Mouse (Mus musculus) myocyte (in vitro differentiated cells): ENCODE data around the gene Tbc1d5. TPM values are rescaled to one million over a fixed set of nuclear protein-coding genes. Genes with fewer than 3 reads are reported as not detected.

Source experiments
- H3K27me3 ChIP-seq: one replicate; pipeline ENCODE4 v1.6.1; 2011; ENCODE audit not compliant: control insufficient read depth, insufficient read depth, insufficient read length
- H3K36me3 ChIP-seq: one replicate; pipeline ENCODE4 v1.6.1; 2011; ENCODE audit not compliant: control insufficient read depth, insufficient read depth
- H3K4me2 ChIP-seq: one replicate; pipeline ENCODE4 v1.6.1; 2011; ENCODE audit warnings: low read depth, control low read depth
- H3K4me3 ChIP-seq: one replicate; pipeline ENCODE4 v1.5.1; 2011; ENCODE audit warnings: mild to moderate bottlenecking, control low read depth, moderate library complexity
- H3K79me2 ChIP-seq: one replicate; pipeline ENCODE4 v1.6.1; 2011; ENCODE audit not compliant: control insufficient read depth, insufficient read depth
- H3ac ChIP-seq: one replicate; pipeline ENCODE4 v1.6.1; 2011; ENCODE audit not compliant: control insufficient read depth, insufficient read length
- CEBPB ChIP-seq: IDR thresholded peaks from 2 replicates; pipeline ENCODE4 v1.6.1; 2011; ENCODE audit warnings: mild to moderate bottlenecking, moderate library complexity; ENCODE audit not compliant: poor library complexity, insufficient read depth, severe bottlenecking
- E2F4 ChIP-seq: IDR thresholded peaks from one replicate; pipeline ENCODE4 v1.6.1; 2011; ENCODE audit warnings: mild to moderate bottlenecking, control low read depth, moderate library complexity; ENCODE audit not compliant: insufficient read depth
- MAX ChIP-seq: IDR thresholded peaks from one replicate; pipeline ENCODE4 v1.6.1; 2011; ENCODE audit warnings: low read depth, mild to moderate bottlenecking, control low read depth
- MYOD1 ChIP-seq, 3 experiments: IDR thresholded peaks; one replicate each; pipeline ENCODE4 v1.6.1; 2011; ENCODE audit warnings: control low read depth in 2 of 3, low read depth in 2 of 3, mild to moderate bottlenecking in 2 of 3, moderate library complexity in 1 of 3; ENCODE audit not compliant: insufficient read length in 2 of 3, control insufficient read depth in 1 of 3
- MYOG ChIP-seq, 3 experiments: IDR thresholded peaks; one replicate each; pipeline ENCODE4 v1.6.1; 2011; ENCODE audit warnings: control low read depth in 2 of 3, low read depth in 2 of 3, mild to moderate bottlenecking in 2 of 3; ENCODE audit not compliant: insufficient read length in 2 of 3, control insufficient read depth in 1 of 3, insufficient read depth in 1 of 3
- POLR2A ChIP-seq: IDR thresholded peaks from one replicate; pipeline ENCODE4 v1.6.1; 2011; ENCODE audit warnings: low read depth, mild to moderate bottlenecking, control low read depth, moderate library complexity; ENCODE audit not compliant: insufficient read length
- POLR2AphosphoS2 ChIP-seq: IDR thresholded peaks from one replicate; pipeline ENCODE4 v1.6.1; 2011; ENCODE audit warnings: low read depth, control low read depth; ENCODE audit not compliant: insufficient read length
- REST ChIP-seq: IDR thresholded peaks from one replicate; pipeline ENCODE4 v1.6.1; 2011; ENCODE audit warnings: mild to moderate bottlenecking, control low read depth, moderate library complexity; ENCODE audit not compliant: insufficient read depth, insufficient read length
- SRF ChIP-seq: IDR thresholded peaks from one replicate; pipeline ENCODE4 v1.6.1; 2011; ENCODE audit warnings: low read depth; ENCODE audit not compliant: control insufficient read depth, insufficient read length
- TCF12 ChIP-seq: IDR thresholded peaks from one replicate; pipeline ENCODE4 v1.6.1; 2011; ENCODE audit warnings: mild to moderate bottlenecking, control low read depth; ENCODE audit not compliant: poor library complexity, insufficient read depth, severe bottlenecking
- TCF3 ChIP-seq: IDR thresholded peaks from one replicate; pipeline ENCODE4 v1.6.1; 2011; ENCODE audit warnings: low read depth, control low read depth; ENCODE audit not compliant: insufficient read length
- USF1 ChIP-seq: IDR thresholded peaks from one replicate; pipeline ENCODE4 v1.6.1; 2011; ENCODE audit warnings: low read depth, mild to moderate bottlenecking, control low read depth, moderate library complexity
- polyA plus RNA-seq: library from polyadenylated mRNA; unstranded; fragments of >200 nt; fragmentation: generic; extraction: Trizol; gene quantifications from one replicate; pipeline ENCODE4 v1.2.1, GENCODE M21; 2012; ENCODE audit warnings: missing spikeins

The Tbc1d5 gene
- polyA plus RNA-seq, 1 experiment: 6.3 TPM

DNA sequence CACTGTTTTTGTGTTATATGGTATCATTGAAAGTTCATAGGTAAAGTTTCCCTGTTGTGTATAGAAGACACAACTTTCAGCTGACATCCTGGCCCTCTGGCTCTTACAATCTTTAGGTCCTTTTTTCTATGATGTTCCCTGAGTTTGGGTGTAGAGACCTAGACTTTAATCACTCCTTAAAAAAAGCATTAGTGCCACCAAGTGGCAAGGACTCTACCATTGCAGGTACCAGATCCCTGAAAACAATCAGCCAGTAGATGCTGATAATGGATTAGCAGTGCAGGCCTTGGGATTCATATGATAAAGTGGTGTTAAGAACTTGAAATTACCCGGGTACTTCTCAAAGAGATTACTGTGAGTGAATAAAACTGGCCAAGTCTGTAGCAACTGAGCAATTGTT is 207.0 kb downstream of the Tbc1d5 start:
- Histone ChIP-seq H3K36me3 (no peaks in the 10 kb centered on the region), H3ac (no peak overlapping the region), H3K79me2 (no peaks in the 10 kb centered on the region), H3K27me3 (no peaks in the 10 kb centered on the region), H3K4me3 (no peak overlapping the region), H3K4me2 (no peak overlapping the region)
- TF ChIP-seq TCF12 (no peak), MYOG (IDR thresholded peaks at IDR 0.05; ENCODE audit: control insufficient read depth in 1 of 3, insufficient read depth in 1 of 3, insufficient read length in 2 of 3, low read depth in 2 of 3) (no peak), CEBPB (no peak), SRF (no peak), POLR2A (no peak), REST (no peak), MYOD1 (IDR thresholded peaks at IDR 0.05; ENCODE audit: control insufficient read depth in 1 of 3, insufficient read length in 2 of 3, low read depth in 2 of 3) (no peak), USF1 (no peak), MAX (no peak), POLR2AphosphoS2 (no peak), E2F4 (no peak), TCF3 (no peak)

- TF ChIP-seq SRF: no peak
- no peak for TF ChIP-seq CEBPB
- TF ChIP-seq TCF3: no peak
- no peak for TF ChIP-seq TCF12
- TF ChIP-seq POLR2A: no peak
- no peak for TF ChIP-seq REST
- TF ChIP-seq POLR2AphosphoS2: no peak
- TF ChIP-seq MAX: no peak
- TF ChIP-seq MYOD1 (IDR thresholded peaks at IDR 0.05; ENCODE audit: control insufficient read depth in 1 of 3, insufficient read length in 2 of 3, low read depth in 2 of 3): no peak
- no peak for TF ChIP-seq MYOG (IDR thresholded peaks at IDR 0.05; ENCODE audit: control insufficient read depth in 1 of 3, insufficient read depth in 1 of 3, insufficient read length in 2 of 3, low read depth in 2 of 3)
- TF ChIP-seq E2F4: no peak
- no peak for TF ChIP-seq USF1
- no peaks in the 10 kb centered on the region for H3K27me3 ChIP-seq
These were observed 213.0 kb downstream of the Tbc1d5 start for GRCm38 (mm10) chr17:50966147-50966546.

DNA sequence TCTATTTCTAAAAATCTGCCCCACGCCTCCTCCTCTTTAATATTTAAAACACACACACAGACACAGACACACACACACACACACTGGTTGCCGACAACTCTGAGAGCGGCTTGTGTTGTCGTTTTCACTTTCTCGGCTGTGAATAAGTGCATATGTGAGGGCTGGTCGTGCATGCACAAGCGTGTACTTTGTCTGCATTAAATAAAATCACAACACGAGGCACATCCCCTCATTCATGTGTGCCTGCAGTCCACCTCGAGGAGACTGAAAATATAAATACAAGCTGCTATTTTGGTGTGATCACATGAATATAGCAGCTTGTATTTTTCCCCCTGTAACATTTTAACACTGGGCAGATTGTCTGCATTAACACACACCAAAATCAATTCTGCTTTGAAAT is 224.8 kb downstream of the Tbc1d5 start:
- Histone ChIP-seq H3K4me3 (no peak overlapping the region), H3K27me3 (no peaks in the 10 kb centered on the region), H3K36me3 (peaks cover 5% of the 10 kb centered on the region), H3ac (no peak overlapping the region), H3K4me2 (no peak overlapping the region), H3K79me2 (no peaks in the 10 kb centered on the region)
- TF ChIP-seq MAX (no peak), USF1 (no peak), TCF3 (no peak), POLR2AphosphoS2 (no peak), REST (no peak), SRF (no peak), MYOG (IDR thresholded peaks at IDR 0.05; ENCODE audit: control insufficient read depth in 1 of 3, insufficient read depth in 1 of 3, insufficient read length in 2 of 3, low read depth in 2 of 3) (no peak), TCF12 (no peak), CEBPB (no peak), E2F4 (no peak), MYOD1 (IDR thresholded peaks at IDR 0.05; ENCODE audit: control insufficient read depth in 1 of 3, insufficient read length in 2 of 3, low read depth in 2 of 3) (no peak), POLR2A (no peak)

More at GRCm38 (mm10) chr17:50966147-50966546, 213.0 kb downstream of the Tbc1d5 start:
- Histone ChIP-seq H3K4me3 (no peak overlapping the region), H3K4me2 (no peak overlapping the region), H3ac (no peak overlapping the region), H3K79me2 (no peaks in the 10 kb centered on the region), H3K36me3 (peaks cover 9% of the 10 kb centered on the region)

GRCm38 (mm10) chr17:50922308-50922707 is 256.8 kb downstream of the Tbc1d5 start:
- no peak overlapping the region for H3K4me3 ChIP-seq
- TF ChIP-seq E2F4 (no peak), MAX (no peak), USF1 (no peak), MYOG (IDR thresholded peaks at IDR 0.05; ENCODE audit: control insufficient read depth in 1 of 3, insufficient read depth in 1 of 3, insufficient read length in 2 of 3, low read depth in 2 of 3) (no peak), TCF12 (no peak), POLR2A (no peak), TCF3 (no peak), REST (no peak), POLR2AphosphoS2 (no peak), CEBPB (no peak), MYOD1 (IDR thresholded peaks at IDR 0.05; ENCODE audit: control insufficient read depth in 1 of 3, insufficient read length in 2 of 3, low read depth in 2 of 3) (no peak), SRF (no peak)
- no peak overlapping the region for H3K4me2 ChIP-seq
- no peak overlapping the region for H3ac ChIP-seq
- H3K79me2 ChIP-seq: no peaks in the 10 kb centered on the region
- H3K36me3 ChIP-seq: no peaks in the 10 kb centered on the region
- H3K27me3 ChIP-seq: no peaks in the 10 kb centered on the region
